ENCODE assay signal across 8 mouse cellular contexts in the genomic region with DNA sequence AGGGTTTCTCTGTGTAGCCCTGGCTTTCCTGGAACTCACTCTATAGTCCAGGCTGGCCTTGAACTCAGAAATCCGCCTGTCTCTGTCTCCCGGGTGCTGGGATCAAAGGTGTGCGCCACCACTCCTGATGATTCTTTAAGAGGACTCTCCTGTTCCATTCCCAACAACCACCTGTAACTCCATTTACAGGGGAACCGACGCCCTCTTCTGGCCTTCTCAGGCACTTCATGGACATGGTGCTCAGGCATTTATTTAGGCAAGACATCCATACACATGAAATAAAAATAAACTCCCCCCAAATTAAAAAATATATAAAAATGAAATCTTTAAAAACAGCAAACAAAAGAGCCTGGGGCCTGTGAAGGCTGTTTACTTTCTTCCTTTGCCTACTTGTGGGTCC. TPM values are rescaled to one million over a fixed set of nuclear protein-coding genes. Genes with fewer than 3 reads are reported as not detected.
DNase-seq lines count a peak whose midpoint lies in the region; ATAC-seq and TF ChIP-seq lines count a peak whose summit lies in the region.

No protein-coding gene starts in this region.

- H3K9ac ChIP-seq in limb, embryonic 11.5 days (ENCODE audit: low read length) = no peak overlapping the region

- TF ChIP-seq POLR2A in brain, embryonic 14.5 days (IDR thresholded peaks at IDR 0.05; ENCODE audit: borderline replicate concordance, extremely low read depth, insufficient read depth, insufficient read length, poor library complexity, severe bottlenecking) = no peak

- H3K27me3 ChIP-seq in limb, embryonic 11.5 days (ENCODE audit: control insufficient read depth, insufficient read depth, low read length) = peaks cover 16% of the 10 kb centered on the region
- H3K27me3 ChIP-seq in limb, embryonic 10.5 days (ENCODE audit: low read depth, poor library complexity, severe bottlenecking) = peaks cover 17% of the 10 kb centered on the region

- no peak overlapping the region for H3K27ac ChIP-seq in limb, embryonic 11.5 days (replicated peaks; ENCODE audit: low read depth, low read length)
- H3K27ac ChIP-seq in limb, embryonic 10.5 days = no peak overlapping the region

- no peaks in the 10 kb centered on the region for H3K9me3 ChIP-seq in limb, embryonic 11.5 days (ENCODE audit: control insufficient read depth, low read length)
- no peaks in the 10 kb centered on the region for H3K9me3 ChIP-seq in limb, embryonic 10.5 days (replicated peaks)

- no peak overlapping the region for H3K4me2 ChIP-seq in limb, embryonic 11.5 days (ENCODE audit: low read depth, severe bottlenecking)

- TF ChIP-seq CTCF in brain, embryonic 14.5 days (IDR thresholded peaks at IDR 0.05; ENCODE audit: borderline replicate concordance, extremely low read depth, insufficient read depth, insufficient read length) = peak; percentile 66; the same call in 1 of the 2 replicates

- 62% methylated on average over 5 of the region's 5 CpGs for WGBS in limb, embryonic 11.5 days
- 61% methylated on average over 5 of the region's 5 CpGs for WGBS in limb, embryonic 10.5 days

- peak; percentile 66 for DNase-seq in embryo, embryonic 10 days (ENCODE audit: low spot score)
- no peak for DNase-seq in embryo, embryonic 9.5 days (ENCODE audit: extremely low spot score)
- DNase-seq in limb, embryonic 11.5 days (ENCODE audit: low spot score) = peak; percentile 69
- no peak for DNase-seq in limb, embryonic 10.5 days (ENCODE audit: low spot score)
- peak; percentile 80 for DNase-seq in brain, embryonic 14.5 days (ENCODE audit: low read depth)
- peak; percentile 71 to 75 for DNase-seq in layer of hippocampus, postnatal 10 days (ENCODE audit: low spot score in 2 of 2)
- DNase-seq in spleen, postnatal 14 days (ENCODE audit: low spot score in 2 of 2) = peak; percentile 37 to 58

- H3K4me1 ChIP-seq in limb, embryonic 11.5 days (ENCODE audit: control insufficient read depth, insufficient read depth, low read length) = peaks cover 16% of the 10 kb centered on the region
- peaks cover 33% of the 10 kb centered on the region for H3K4me1 ChIP-seq in limb, embryonic 10.5 days

- ATAC-seq in limb, embryonic 11.5 days (ENCODE audit: insufficient number of reproducible peaks, low FRiP score, low TSS enrichment, low read depth) = no peak
- ATAC-seq in inflammation-experienced regulatory T-cells, adult 6 months = no peak

- peaks cover 32% of the 10 kb centered on the region for H3K36me3 ChIP-seq in limb, embryonic 11.5 days (ENCODE audit: control insufficient read depth, insufficient read depth, low read length)
- H3K36me3 ChIP-seq in limb, embryonic 10.5 days = peaks cover 61% of the 10 kb centered on the region

- no peak overlapping the region for H3K4me3 ChIP-seq in limb, embryonic 11.5 days (ENCODE audit: low read depth, low read length)
- no peak overlapping the region for H3K4me3 ChIP-seq in limb, embryonic 10.5 days

RNA-seq across cellular contexts. Expression of a gene that starts 3.2 kb away (rescaled TPM):
- 50.0 and 51.4 TPM in 2 replicates for polyA plus RNA-seq in limb, embryonic 11.5 days (2014; fragmentation: Nextera tagmentation; extraction: Ambion mirVana)
- 45.8 and 56.5 TPM in 2 replicates for polyA plus RNA-seq in limb, embryonic 10.5 days (2016; fragmentation: Nextera tagmentation; extraction: Ambion mirVana)
- 68.0 and 95.5 TPM in 2 replicates for polyA plus RNA-seq in brain, embryonic 14.5 days (2012; rRNA removed)
- total RNA-seq in layer of hippocampus, postnatal 10 days (2021) = 10 to 100 TPM; 26.9 to 31.9 TPM
- 10 to 100 TPM; 22.1 to 59.6 (median 49.1) TPM for polyA plus RNA-seq in inflammation-experienced regulatory T-cells, adult 6 months (2017; shearing (Covaris generic))

RNA-seq across cellular contexts. Expression of a gene that starts 6.5 kb away (rescaled TPM):
- 0.49 and 0.60 TPM in 2 replicates for polyA plus RNA-seq in limb, embryonic 11.5 days (2014; fragmentation: Nextera tagmentation; extraction: Ambion mirVana)
- 0.33 and 1.1 TPM in 2 replicates for polyA plus RNA-seq in limb, embryonic 10.5 days (2016; fragmentation: Nextera tagmentation; extraction: Ambion mirVana)
- polyA plus RNA-seq in brain, embryonic 14.5 days (2012; rRNA removed) = 76.0 and 114 TPM in 2 replicates
- 10 to 100 TPM; 75.7 to 81.7 TPM for total RNA-seq in layer of hippocampus, postnatal 10 days (2021)
- polyA plus RNA-seq in inflammation-experienced regulatory T-cells, adult 6 months (2017; shearing (Covaris generic)) = 1 to 10 TPM in 2 of 3 experiments, not detected in 1; 1.2 to 1.3 TPM

RNA-seq across cellular contexts. Expression of a gene that starts 38.8 kb away (rescaled TPM):
- 0.77 and 1.3 TPM in 2 replicates for polyA plus RNA-seq in limb, embryonic 11.5 days (2014; fragmentation: Nextera tagmentation; extraction: Ambion mirVana)
- polyA plus RNA-seq in limb, embryonic 10.5 days (2016; fragmentation: Nextera tagmentation; extraction: Ambion mirVana) = 0.55 and 2.4 TPM in 2 replicates
- polyA plus RNA-seq in brain, embryonic 14.5 days (2012; rRNA removed) = 0.79 and 1.8 TPM in 2 replicates
- 1 to 10 TPM; 1.0 to 1.7 TPM for total RNA-seq in layer of hippocampus, postnatal 10 days (2021)
- 100 to 1,000 TPM in 2 of 3 experiments, 10 to 100 TPM in 1; 10.2 to 157 (median 117) TPM for polyA plus RNA-seq in inflammation-experienced regulatory T-cells, adult 6 months (2017; shearing (Covaris generic))

Comparison
In these comparisons a context has a peak if more than half of its experiments do, and no peak if none do; other contexts are left out.
1. DNase-seq: peak in embryo, embryonic 10 days (single experiment), limb, embryonic 11.5 days (single experiment), brain, embryonic 14.5 days (single experiment), layer of hippocampus, postnatal 10 days (2 of 2) and spleen, postnatal 14 days (2 of 2); none in embryo, embryonic 9.5 days (single experiment) and limb, embryonic 10.5 days (single experiment).
2. RNA of a gene that starts 6.5 kb away (polyA plus RNA-seq): 76.0 to 114 TPM in brain, embryonic 14.5 days; 1.2 to 1.3 TPM in inflammation-experienced regulatory T-cells, adult 6 months, 0.49 to 0.60 TPM in limb, embryonic 11.5 days and 0.33 to 1.1 TPM in limb, embryonic 10.5 days; every median in the first group is over 10 times any median in the second.